In genomic region chr3:131181006-131181405, GRCm38 (mm10) we compare ENCODE assay signal across 32 mouse cellular contexts.
DNase-seq lines count a peak whose midpoint lies in the region; ATAC-seq and TF ChIP-seq lines count a peak whose summit lies in the region.
"Had no signal": no experiment of that assay in that cellular context is flagged by ENCODE, and none has a peak within 500 bp of the region (broad histone marks: within the 10 kb centered on the region; RNA-seq: fewer than 3 reads in every experiment).

No protein-coding gene starts in this region.

- no peaks in the 10 kb centered on the region for H3K27me3 ChIP-seq in forebrain, embryonic 16.5 days (replicated peaks; ENCODE audit: control insufficient read depth, insufficient read depth, low read length)
- H3K27me3 ChIP-seq in forebrain, embryonic 12.5 days = no peaks in the 10 kb centered on the region
- no peaks in the 10 kb centered on the region for H3K27me3 ChIP-seq in midbrain, embryonic 13.5 days
- no peaks in the 10 kb centered on the region for H3K27me3 ChIP-seq in midbrain, embryonic 11.5 days (ENCODE audit: control insufficient read depth, insufficient read depth, low read length)
- H3K27me3 ChIP-seq in midbrain, embryonic 16.5 days (ENCODE audit: control insufficient read depth, insufficient read depth, low read depth, low read length) = no peaks in the 10 kb centered on the region
- no peaks in the 10 kb centered on the region for H3K27me3 ChIP-seq in heart, adult 2 months (ENCODE audit: control insufficient read depth, insufficient read depth, low read length)
- H3K27me3 ChIP-seq: forebrain, embryonic 13.5 days; hindbrain, embryonic 13.5 days; intestine, embryonic 15.5 days; limb, embryonic 15.5 days; liver, embryonic 13.5 days had no signal

- H3K36me3 ChIP-seq in forebrain, embryonic 16.5 days (ENCODE audit: control insufficient read depth, insufficient read depth) = no peaks in the 10 kb centered on the region
- no peaks in the 10 kb centered on the region for H3K36me3 ChIP-seq in forebrain, embryonic 12.5 days (replicated peaks)
- H3K36me3 ChIP-seq in midbrain, embryonic 13.5 days = peaks cover 16% of the 10 kb centered on the region
- H3K36me3 ChIP-seq in midbrain, embryonic 11.5 days (ENCODE audit: control insufficient read depth, insufficient read depth, low read length) = no peaks in the 10 kb centered on the region
- no peaks in the 10 kb centered on the region for H3K36me3 ChIP-seq in midbrain, embryonic 16.5 days (ENCODE audit: control insufficient read depth, insufficient read depth, low read length)
- H3K36me3 ChIP-seq in heart, adult 2 months (ENCODE audit: control insufficient read depth, insufficient read depth, low read length) = no peaks in the 10 kb centered on the region
- H3K36me3 ChIP-seq: G1E; hindbrain, embryonic 13.5 days; intestine, embryonic 15.5 days; limb, embryonic 15.5 days; liver, embryonic 13.5 days had no signal

- H3K4me1 ChIP-seq in forebrain, embryonic 16.5 days (replicated peaks; ENCODE audit: control insufficient read depth, insufficient read depth, low read length) = peaks cover 11% of the 10 kb centered on the region
- H3K4me1 ChIP-seq in forebrain, embryonic 12.5 days = peaks cover 29% of the 10 kb centered on the region; the same call in 1 of the 2 replicates
- H3K4me1 ChIP-seq in midbrain, embryonic 13.5 days (replicated peaks) = peaks cover 38% of the 10 kb centered on the region
- H3K4me1 ChIP-seq in midbrain, embryonic 11.5 days (ENCODE audit: control insufficient read depth, insufficient read depth, low read length) = no peaks in the 10 kb centered on the region
- peaks cover 18% of the 10 kb centered on the region for H3K4me1 ChIP-seq in midbrain, embryonic 16.5 days (ENCODE audit: control insufficient read depth, insufficient read depth, low read length)
- H3K4me1 ChIP-seq in heart, adult 2 months (ENCODE audit: control insufficient read depth, insufficient read depth, low read length) = no peaks in the 10 kb centered on the region
- H3K4me1 ChIP-seq: intestine, embryonic 15.5 days; liver, embryonic 13.5 days; megakaryocyte, embryonic 14.5 days had no signal

- H3K4me3 ChIP-seq in forebrain, embryonic 16.5 days (replicated peaks; ENCODE audit: low read length) = no peak overlapping the region
- no peak overlapping the region for H3K4me3 ChIP-seq in forebrain, embryonic 12.5 days (replicated peaks)
- no peak overlapping the region for H3K4me3 ChIP-seq in midbrain, embryonic 13.5 days (replicated peaks)
- H3K4me3 ChIP-seq in midbrain, embryonic 11.5 days (ENCODE audit: low read depth, low read length) = no peak overlapping the region
- H3K4me3 ChIP-seq in midbrain, embryonic 16.5 days (ENCODE audit: low read depth, low read length) = no peak overlapping the region
- no peak overlapping the region for H3K4me3 ChIP-seq in heart, adult 2 months
- H3K4me3 ChIP-seq: erythroblast, embryonic 14.5 days; forebrain, embryonic 13.5 days; hindbrain, embryonic 13.5 days; intestine, embryonic 15.5 days; limb, embryonic 10.5 days; limb, embryonic 15.5 days; liver, embryonic 13.5 days; megakaryocyte, embryonic 14.5 days had no signal

- H3K4me2 ChIP-seq in forebrain, embryonic 16.5 days (ENCODE audit: low read length) = 0 out of 2 replicates have a peak overlapping the region, but pooled peaks have one; percentile 3
- H3K4me2 ChIP-seq in forebrain, embryonic 12.5 days = no peak overlapping the region
- 0 out of 2 replicates have a peak overlapping the region, but pooled peaks have one; percentile 5 for H3K4me2 ChIP-seq in midbrain, embryonic 13.5 days (replicated peaks)
- no peak overlapping the region for H3K4me2 ChIP-seq in midbrain, embryonic 11.5 days
- H3K4me2 ChIP-seq in midbrain, embryonic 16.5 days (ENCODE audit: low read length) = peak overlapping the region; percentile 30
- H3K4me2 ChIP-seq: forebrain, embryonic 13.5 days; heart, embryonic 11.5 days; hindbrain, embryonic 13.5 days; intestine, embryonic 15.5 days; limb, embryonic 15.5 days; liver, embryonic 13.5 days had no signal

- TF ChIP-seq EP300 in heart, adult 2 months (IDR thresholded peaks at IDR 0.05; ENCODE audit: insufficient read depth, low read depth, low read length) = no peak

- 64% methylated on average over 11 of the region's 11 CpGs for WGBS in forebrain, embryonic 16.5 days
- WGBS in forebrain, embryonic 12.5 days = 82% methylated on average over 11 of the region's 11 CpGs
- 61% methylated on average over 11 of the region's 11 CpGs for WGBS in midbrain, embryonic 13.5 days
- 78% methylated on average over 11 of the region's 11 CpGs for WGBS in midbrain, embryonic 11.5 days
- WGBS in midbrain, embryonic 16.5 days = 50% methylated on average over 11 of the region's 11 CpGs
- WGBS in heart, adult 2 months = 84% methylated on average over 11 of the region's 11 CpGs

- H3K9ac ChIP-seq in forebrain, embryonic 16.5 days (replicated peaks; ENCODE audit: low read depth, low read length) = no peak overlapping the region
- H3K9ac ChIP-seq in forebrain, embryonic 12.5 days = no peak overlapping the region
- H3K9ac ChIP-seq in midbrain, embryonic 13.5 days (replicated peaks) = no peak overlapping the region
- H3K9ac ChIP-seq in midbrain, embryonic 11.5 days (ENCODE audit: low read length) = no peak overlapping the region
- H3K9ac ChIP-seq in midbrain, embryonic 16.5 days (ENCODE audit: low read depth, low read length) = 0 out of 2 replicates have a peak overlapping the region, but pooled peaks have one; percentile 25
- H3K9ac ChIP-seq in heart, adult 2 months (ENCODE audit: low read depth, low read length) = no peak overlapping the region
- H3K9ac ChIP-seq: forebrain, embryonic 13.5 days; hindbrain, embryonic 13.5 days; intestine, embryonic 15.5 days; limb, embryonic 15.5 days; liver, embryonic 13.5 days had no signal

- no peak for TF ChIP-seq CTCF in heart, adult 2 months (IDR thresholded peaks at IDR 0.05)

- H3K27ac ChIP-seq in forebrain, embryonic 16.5 days (ENCODE audit: low read length) = 0 out of 2 replicates have a peak overlapping the region, but pooled peaks have one; percentile 27
- H3K27ac ChIP-seq in forebrain, embryonic 12.5 days = no peak overlapping the region
- peak overlapping the region; percentile 51; the same call in 1 of the 2 replicates for H3K27ac ChIP-seq in midbrain, embryonic 13.5 days
- no peak overlapping the region for H3K27ac ChIP-seq in midbrain, embryonic 11.5 days (ENCODE audit: low read depth, low read length)
- peak overlapping the region; percentile 66 for H3K27ac ChIP-seq in midbrain, embryonic 16.5 days (ENCODE audit: low read length)
- H3K27ac ChIP-seq in heart, adult 2 months = no peak overlapping the region
- H3K27ac ChIP-seq: forebrain, embryonic 13.5 days; hindbrain, embryonic 13.5 days; intestine, embryonic 15.5 days; limb, embryonic 10.5 days; limb, embryonic 15.5 days; liver, embryonic 13.5 days; stomach, postnatal 0 days had no signal

- H3K79me2 ChIP-seq in heart, adult 2 months (replicated peaks; ENCODE audit: control insufficient read depth, insufficient read depth, low read length) = no peaks in the 10 kb centered on the region

- TF ChIP-seq POLR2A in heart, adult 2 months (IDR thresholded peaks at IDR 0.05; ENCODE audit: insufficient read depth, low read depth, low read length) = no peak

- peak; percentile 26; the same call in 1 of the 2 replicates for ATAC-seq in forebrain, embryonic 16.5 days
- no peak for ATAC-seq in forebrain, embryonic 12.5 days (ENCODE audit: low FRiP score)
- peak; percentile 37; the same call in 1 of the 2 replicates for ATAC-seq in midbrain, embryonic 13.5 days
- ATAC-seq in midbrain, embryonic 11.5 days (ENCODE audit: low FRiP score) = no peak
- no peak for ATAC-seq in midbrain, embryonic 16.5 days
- ATAC-seq: intestine, embryonic 15.5 days; lung, postnatal 0 days had no signal

- intact Hi-C loops in heart, adult 2 months (cut with DNase I) = no loop called here

- peak; percentile 61 to 69 for DNase-seq in cerebellum, postnatal 10 days
- DNase-seq in cerebellum, adult 9-11 months = no peak
- no peak for DNase-seq in midbrain, embryonic 11.5 days (ENCODE audit: low spot score, missing footprints)
- DNase-seq in heart, adult 2 months = no peak
- DNase-seq: adrenal gland, postnatal 10 days; cerebellum, adult 8-10 months; gastrocnemius, postnatal 25 days; heart, adult 11 months; heart, postnatal 36 days; kidney, adult 2 months; kidney, postnatal 36 days; liver, embryonic 13.5 days; lung, adult 18-20 months; lung, postnatal 4 days; right cerebral cortex, postnatal 4 days; thymus, adult 18-20 months; thymus, postnatal 36 days had no signal

- no peaks in the 10 kb centered on the region for H3K9me3 ChIP-seq in forebrain, embryonic 16.5 days (ENCODE audit: control insufficient read depth, low read length)
- H3K9me3 ChIP-seq in forebrain, embryonic 12.5 days = no peaks in the 10 kb centered on the region
- no peaks in the 10 kb centered on the region for H3K9me3 ChIP-seq in midbrain, embryonic 13.5 days
- H3K9me3 ChIP-seq in midbrain, embryonic 11.5 days (ENCODE audit: control insufficient read depth, low read length) = no peaks in the 10 kb centered on the region
- H3K9me3 ChIP-seq in midbrain, embryonic 16.5 days (replicated peaks; ENCODE audit: control insufficient read depth, low read length, poor library complexity, severe bottlenecking) = no peaks in the 10 kb centered on the region
- H3K9me3 ChIP-seq: forebrain, embryonic 13.5 days; hindbrain, embryonic 13.5 days; intestine, embryonic 15.5 days; limb, embryonic 10.5 days; limb, embryonic 15.5 days; liver, embryonic 13.5 days had no signal

Comparison
In these comparisons a context has a peak if more than half of its experiments do, and no peak if none do; other contexts are left out.
1. DNase-seq: peak in cerebellum, postnatal 10 days (2 of 2); none in cerebellum, adult 9-11 months (single experiment), midbrain, embryonic 11.5 days (single experiment) and heart, adult 2 months (0 of 2).
2. ATAC-seq: peak in forebrain, embryonic 16.5 days (single experiment) and midbrain, embryonic 13.5 days (single experiment); none in forebrain, embryonic 12.5 days (single experiment), midbrain, embryonic 11.5 days (single experiment) and midbrain, embryonic 16.5 days (single experiment).
3. H3K27ac ChIP-seq: peak in forebrain, embryonic 16.5 days (single experiment), midbrain, embryonic 13.5 days (single experiment) and midbrain, embryonic 16.5 days (single experiment); none in forebrain, embryonic 12.5 days (single experiment), midbrain, embryonic 11.5 days (single experiment) and heart, adult 2 months (single experiment).
4. H3K4me2 ChIP-seq: peak in forebrain, embryonic 16.5 days (single experiment), midbrain, embryonic 13.5 days (single experiment) and midbrain, embryonic 16.5 days (single experiment); none in forebrain, embryonic 12.5 days (single experiment) and midbrain, embryonic 11.5 days (single experiment).